Mouse (Mus musculus) R1 (cell line): ENCODE measurements at regions not wholly inside any gene's neighbourhood (a gene's known extent, or its start where the extent isn't known, plus 50 kb on each side); places are given as distances from the start of the nearest gene placed in this dataset.

Source experiments
- DNase-seq: peaks from one replicate; pipeline ENCODE4 v3.0.0-alpha.2; 2018; ENCODE audit warnings: low read depth, low spot score

GRCm38 (mm10) chr15:61051363-61051762 lies 128.6 kb upstream of the A1bg start:
- DNase-seq, result no peak

GRCm38 (mm10) chr15:61009509-61009908 lies 86.7 kb upstream of the A1bg start:
- no peak for DNase-seq

GRCm38 (mm10) chr15:61007461-61008059 lies 84.7 kb upstream of the A1bg start:
- no peak for DNase-seq

GRCm38 (mm10) chr15:61006608-61007007 lies 83.8 kb upstream of the A1bg start:
- no peak for DNase-seq

GRCm38 (mm10) chr15:60993971-60994690 lies 71.3 kb upstream of the A1bg start:
- no peak for DNase-seq

- no peak for DNase-seq
Measured at GRCm38 (mm10) chr15:60993394-60993793, 70.6 kb upstream of the A1bg start.

- no peak for DNase-seq
Measured at GRCm38 (mm10) chr15:60982576-60982975, 59.8 kb upstream of the A1bg start.
